Mouse (Mus musculus): ENCODE measurements at regions not wholly inside any gene's neighbourhood (a gene's known extent, or its start where the extent isn't known, plus 50 kb on each side); places are given as distances from the start of the nearest gene placed in this dataset.

- no peak for ATAC-seq
- H3K4me2 ChIP-seq (ENCODE audit: low read length) = no peak overlapping the region
- H3K36me3 ChIP-seq (ENCODE audit: control insufficient read depth, insufficient read depth) = no peaks in the 10 kb centered on the region
- no peak overlapping the region for H3K9ac ChIP-seq (replicated peaks; ENCODE audit: low read depth, low read length)
- H3K9me3 ChIP-seq (ENCODE audit: control insufficient read depth, low read length) = no peaks in the 10 kb centered on the region
- peaks cover 5% of the 10 kb centered on the region; the same call in 1 of the 2 replicates for H3K4me1 ChIP-seq (replicated peaks; ENCODE audit: control insufficient read depth, insufficient read depth, low read length)
- H3K4me3 ChIP-seq (replicated peaks; ENCODE audit: low read length) = no peak overlapping the region
- WGBS = 92% methylated on average over 1 of the region's 1 CpGs
- H3K27ac ChIP-seq (ENCODE audit: low read length) = no peak overlapping the region
- H3K27me3 ChIP-seq (replicated peaks; ENCODE audit: control insufficient read depth, insufficient read depth, low read length) = no peaks in the 10 kb centered on the region
Observed at GRCm38 (mm10) chr11:7425233-7425632, 211.5 kb upstream of the Igfbp3 start.

GRCm38 (mm10) chr11:7424082-7424471 lies 210.4 kb upstream of the Igfbp3 start:
- Histone ChIP-seq H3K4me1 (replicated peaks; ENCODE audit: control insufficient read depth, insufficient read depth, low read length) (peaks cover 5% of the 10 kb centered on the region; the same call in 1 of the 2 replicates), H3K9me3 (ENCODE audit: control insufficient read depth, low read length) (no peaks in the 10 kb centered on the region), H3K27ac (ENCODE audit: low read length) (no peak overlapping the region), H3K27me3 (replicated peaks; ENCODE audit: control insufficient read depth, insufficient read depth, low read length) (no peaks in the 10 kb centered on the region), H3K4me3 (replicated peaks; ENCODE audit: low read length) (no peak overlapping the region), H3K36me3 (ENCODE audit: control insufficient read depth, insufficient read depth) (no peaks in the 10 kb centered on the region), H3K4me2 (ENCODE audit: low read length) (no peak overlapping the region), H3K9ac (replicated peaks; ENCODE audit: low read depth, low read length) (no peak overlapping the region)
- ATAC-seq = no peak
- 85% methylated on average over 5 of the region's 5 CpGs for WGBS

GRCm38 (mm10) chr11:7423276-7424081 lies 209.8 kb upstream of the Igfbp3 start:
- H3K4me2 ChIP-seq (ENCODE audit: low read length) = no peak overlapping the region

GRCm38 (mm10) chr11:7412631-7413030 lies 198.9 kb upstream of the Igfbp3 start:
- H3K27ac ChIP-seq (ENCODE audit: low read length) = no peak overlapping the region
- no peaks in the 10 kb centered on the region for H3K4me1 ChIP-seq (replicated peaks; ENCODE audit: control insufficient read depth, insufficient read depth, low read length)
- H3K9me3 ChIP-seq (ENCODE audit: control insufficient read depth, low read length) = 0 out of 2 replicates have a peak, but pooled peaks cover 4% of the 10 kb centered on the region
- WGBS = 72% methylated on average over 3 of the region's 3 CpGs
- no peaks in the 10 kb centered on the region for H3K36me3 ChIP-seq (ENCODE audit: control insufficient read depth, insufficient read depth)
- no peaks in the 10 kb centered on the region for H3K27me3 ChIP-seq (replicated peaks; ENCODE audit: control insufficient read depth, insufficient read depth, low read length)
- ATAC-seq = no peak
- no peak overlapping the region for H3K4me3 ChIP-seq (replicated peaks; ENCODE audit: low read length)
- no peak overlapping the region for H3K4me2 ChIP-seq (ENCODE audit: low read length)
- H3K9ac ChIP-seq (replicated peaks; ENCODE audit: low read depth, low read length) = no peak overlapping the region

More at GRCm38 (mm10) chr11:7423276-7424081, 209.8 kb upstream of the Igfbp3 start:
- Histone ChIP-seq H3K4me3 (replicated peaks; ENCODE audit: low read length) (no peak overlapping the region), H3K9me3 (ENCODE audit: control insufficient read depth, low read length) (no peaks in the 10 kb centered on the region), H3K4me1 (replicated peaks; ENCODE audit: control insufficient read depth, insufficient read depth, low read length) (peaks cover 5% of the 10 kb centered on the region; the same call in 1 of the 2 replicates), H3K36me3 (ENCODE audit: control insufficient read depth, insufficient read depth) (no peaks in the 10 kb centered on the region), H3K27ac (ENCODE audit: low read length) (no peak overlapping the region), H3K9ac (replicated peaks; ENCODE audit: low read depth, low read length) (no peak overlapping the region), H3K27me3 (replicated peaks; ENCODE audit: control insufficient read depth, insufficient read depth, low read length) (no peaks in the 10 kb centered on the region)
- ATAC-seq = peak; percentile 52; the same call in 1 of the 2 replicates
- 4% methylated on average over 13 of the region's 13 CpGs for WGBS

GRCm38 (mm10) chr11:7408992-7409391 lies 195.3 kb upstream of the Igfbp3 start:
- Histone ChIP-seq H3K27ac (ENCODE audit: low read length) (no peak overlapping the region), H3K4me3 (replicated peaks; ENCODE audit: low read length) (no peak overlapping the region), H3K9me3 (ENCODE audit: control insufficient read depth, low read length) (0 out of 2 replicates have a peak, but pooled peaks cover 3% of the 10 kb centered on the region), H3K4me2 (ENCODE audit: low read length) (no peak overlapping the region), H3K9ac (replicated peaks; ENCODE audit: low read depth, low read length) (no peak overlapping the region), H3K36me3 (ENCODE audit: control insufficient read depth, insufficient read depth) (no peaks in the 10 kb centered on the region), H3K4me1 (replicated peaks; ENCODE audit: control insufficient read depth, insufficient read depth, low read length) (no peaks in the 10 kb centered on the region), H3K27me3 (replicated peaks; ENCODE audit: control insufficient read depth, insufficient read depth, low read length) (no peaks in the 10 kb centered on the region)
- no peak for ATAC-seq

GRCm38 (mm10) chr11:7404666-7405065 lies 190.9 kb upstream of the Igfbp3 start:
- Histone ChIP-seq H3K27me3 (replicated peaks; ENCODE audit: control insufficient read depth, insufficient read depth, low read length) (no peaks in the 10 kb centered on the region), H3K4me2 (ENCODE audit: low read length) (no peak overlapping the region), H3K4me3 (replicated peaks; ENCODE audit: low read length) (no peak overlapping the region), H3K36me3 (ENCODE audit: control insufficient read depth, insufficient read depth) (no peaks in the 10 kb centered on the region), H3K4me1 (replicated peaks; ENCODE audit: control insufficient read depth, insufficient read depth, low read length) (no peaks in the 10 kb centered on the region), H3K9me3 (ENCODE audit: control insufficient read depth, low read length) (no peaks in the 10 kb centered on the region), H3K9ac (replicated peaks; ENCODE audit: low read depth, low read length) (no peak overlapping the region), H3K27ac (ENCODE audit: low read length) (no peak overlapping the region)
- 66% methylated on average over 4 of the region's 4 CpGs for WGBS
- ATAC-seq = no peak

GRCm38 (mm10) chr11:7371835-7372234 lies 158.1 kb upstream of the Igfbp3 start:
- WGBS = 85% methylated on average over 1 of the region's 1 CpGs
- no peaks in the 10 kb centered on the region for H3K4me1 ChIP-seq (replicated peaks; ENCODE audit: control insufficient read depth, insufficient read depth, low read length)
- no peak overlapping the region for H3K27ac ChIP-seq (ENCODE audit: low read length)
- no peak overlapping the region for H3K4me2 ChIP-seq (ENCODE audit: low read length)
- no peaks in the 10 kb centered on the region for H3K9me3 ChIP-seq (ENCODE audit: control insufficient read depth, low read length)
- H3K36me3 ChIP-seq (ENCODE audit: control insufficient read depth, insufficient read depth) = no peaks in the 10 kb centered on the region
- no peaks in the 10 kb centered on the region for H3K27me3 ChIP-seq (replicated peaks; ENCODE audit: control insufficient read depth, insufficient read depth, low read length)
- no peak overlapping the region for H3K9ac ChIP-seq (replicated peaks; ENCODE audit: low read depth, low read length)
- H3K4me3 ChIP-seq (replicated peaks; ENCODE audit: low read length) = no peak overlapping the region
- ATAC-seq = no peak

GRCm38 (mm10) chr11:7361388-7361787 lies 147.7 kb upstream of the Igfbp3 start:
- Histone ChIP-seq H3K27me3 (replicated peaks; ENCODE audit: control insufficient read depth, insufficient read depth, low read length) (no peaks in the 10 kb centered on the region), H3K4me2 (ENCODE audit: low read length) (no peak overlapping the region), H3K9ac (replicated peaks; ENCODE audit: low read depth, low read length) (no peak overlapping the region), H3K9me3 (ENCODE audit: control insufficient read depth, low read length) (no peaks in the 10 kb centered on the region), H3K4me1 (replicated peaks; ENCODE audit: control insufficient read depth, insufficient read depth, low read length) (no peaks in the 10 kb centered on the region), H3K36me3 (ENCODE audit: control insufficient read depth, insufficient read depth) (no peaks in the 10 kb centered on the region), H3K27ac (ENCODE audit: low read length) (no peak overlapping the region), H3K4me3 (replicated peaks; ENCODE audit: low read length) (no peak overlapping the region)
- no peak for ATAC-seq
- 91% methylated on average over 3 of the region's 3 CpGs for WGBS

GRCm38 (mm10) chr11:7348601-7349000 lies 134.9 kb upstream of the Igfbp3 start:
- H3K4me2 ChIP-seq (ENCODE audit: low read length) = no peak overlapping the region
- H3K4me3 ChIP-seq (replicated peaks; ENCODE audit: low read length) = no peak overlapping the region
- no peaks in the 10 kb centered on the region for H3K9me3 ChIP-seq (ENCODE audit: control insufficient read depth, low read length)
- H3K36me3 ChIP-seq (ENCODE audit: control insufficient read depth, insufficient read depth) = no peaks in the 10 kb centered on the region
- H3K4me1 ChIP-seq (replicated peaks; ENCODE audit: control insufficient read depth, insufficient read depth, low read length) = no peaks in the 10 kb centered on the region
- H3K27me3 ChIP-seq (replicated peaks; ENCODE audit: control insufficient read depth, insufficient read depth, low read length) = no peaks in the 10 kb centered on the region
- no peak overlapping the region for H3K27ac ChIP-seq (ENCODE audit: low read length)
- 76% methylated on average over 1 of the region's 1 CpGs for WGBS
- no peak overlapping the region for H3K9ac ChIP-seq (replicated peaks; ENCODE audit: low read depth, low read length)
- no peak for ATAC-seq
